Mouse (Mus musculus) layer of hippocampus, adult 8-10 months (tissue): ENCODE measurements around the gene Tmem252. TPM values are rescaled to one million over a fixed set of nuclear protein-coding genes. Genes with fewer than 3 reads are reported as not detected.
"Not testable (repeated sequence)": the region's sequence is repeated elsewhere in the genome, so short reads cannot be mapped to it uniquely, and the experiment has no call there.

ENCODE experiments used
- DNase-seq, 2 experiments: peaks; one replicate each; pipeline ENCODE4 v3.0.0; 2022; ENCODE audit warnings: low spot score in 2 of 2
- total RNA-seq, 4 experiments: library from RNA; stranded (reverse); gene quantifications; 2 replicates each; pipeline ENCODE4 v1.2.4; 2022

Gene Tmem252
- total RNA-seq, 4 experiments from 2014 or later = 0.12 to 0.49 (median 0.39) TPM

DNA sequence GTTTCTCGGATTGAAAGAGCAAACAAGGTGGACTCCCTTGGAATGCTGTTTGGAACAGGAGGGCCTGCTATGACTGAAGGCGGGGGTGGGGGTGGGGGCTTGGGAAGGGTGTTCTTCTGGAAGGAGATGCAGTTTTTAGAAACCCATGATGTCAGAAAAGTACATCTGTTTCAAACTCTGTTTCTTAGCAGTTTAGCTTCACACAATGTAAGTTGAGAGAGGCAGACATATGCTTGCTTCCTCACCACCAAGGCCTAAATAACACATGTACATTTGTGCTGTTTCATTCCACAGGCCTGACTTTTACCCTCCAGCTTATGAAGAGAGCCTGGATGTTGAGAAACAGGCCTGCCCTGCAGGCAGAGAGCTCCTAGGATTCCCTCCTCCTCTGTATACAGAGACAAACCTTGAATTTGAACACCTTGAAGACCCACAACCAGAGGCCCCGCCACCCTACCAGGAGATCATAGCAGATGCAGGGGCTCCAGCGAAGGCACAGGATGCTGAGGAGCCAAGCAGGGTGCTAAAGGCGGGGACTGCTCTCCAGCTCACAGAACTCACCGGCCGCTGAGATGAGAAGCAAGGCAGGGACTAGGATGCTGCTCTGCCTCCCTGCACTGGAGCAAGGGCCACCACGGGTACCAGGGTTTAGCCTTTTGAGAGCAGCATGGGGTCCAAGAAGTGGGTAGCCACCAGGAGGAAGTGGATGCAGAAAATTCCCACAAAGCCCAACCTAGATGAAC is 3.6 kb downstream of the Tmem252 start:
- DNase-seq = no peak

DNA sequence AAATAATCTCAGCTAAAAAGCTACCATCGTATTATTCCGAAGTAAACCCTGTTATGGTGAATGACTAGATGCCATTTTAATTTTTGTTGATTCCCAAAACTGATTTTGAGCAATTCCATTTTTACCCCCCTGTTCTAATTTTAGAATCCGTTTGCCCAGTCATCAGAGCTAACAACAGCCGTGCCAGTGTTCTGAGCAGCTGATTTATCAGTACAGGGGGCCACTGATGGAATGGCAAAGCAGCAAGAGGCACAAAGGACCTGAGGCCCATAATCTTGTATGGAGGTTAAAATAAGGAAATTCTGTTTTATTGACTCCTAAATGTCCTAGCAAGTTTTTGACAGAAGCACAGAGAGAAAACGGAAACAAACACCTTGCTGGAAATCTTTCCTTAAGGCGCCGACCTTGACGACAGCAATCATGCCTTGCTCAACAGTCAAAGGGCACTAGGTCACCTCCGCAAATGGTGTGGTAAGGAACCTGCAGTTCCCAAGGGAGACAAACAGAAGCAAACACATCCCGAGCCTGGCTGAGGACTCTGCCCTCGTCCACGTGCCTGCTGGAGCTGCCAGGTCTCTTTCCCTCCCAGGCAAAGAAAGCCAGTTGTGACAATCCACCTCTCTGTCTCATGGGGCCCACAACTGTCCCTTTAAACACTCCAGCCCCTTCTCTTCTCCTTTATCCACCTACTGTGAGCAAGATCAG is 9.4 kb downstream of the Tmem252 start:
- no peak for DNase-seq

DNA sequence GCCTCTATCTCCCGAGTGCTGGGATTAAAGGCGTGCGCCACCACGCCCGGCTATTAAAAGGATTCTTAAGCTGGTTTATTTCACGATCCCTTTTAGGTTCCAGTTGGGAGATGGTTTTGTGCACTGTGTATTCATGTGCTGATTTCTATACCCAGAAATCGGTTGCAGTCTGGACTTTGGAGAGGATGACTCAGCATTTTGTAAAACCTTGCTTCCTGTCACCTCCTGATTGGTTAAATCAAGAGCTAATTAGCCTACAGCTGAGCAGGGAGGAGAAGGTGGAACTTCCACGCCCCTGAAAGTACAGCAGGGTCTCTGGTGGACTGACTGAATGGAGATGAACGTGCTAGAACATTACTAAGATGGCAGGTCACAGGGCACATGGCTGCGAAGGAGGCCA is 12.6 kb downstream of the Tmem252 start:
- DNase-seq = no peak

DNA sequence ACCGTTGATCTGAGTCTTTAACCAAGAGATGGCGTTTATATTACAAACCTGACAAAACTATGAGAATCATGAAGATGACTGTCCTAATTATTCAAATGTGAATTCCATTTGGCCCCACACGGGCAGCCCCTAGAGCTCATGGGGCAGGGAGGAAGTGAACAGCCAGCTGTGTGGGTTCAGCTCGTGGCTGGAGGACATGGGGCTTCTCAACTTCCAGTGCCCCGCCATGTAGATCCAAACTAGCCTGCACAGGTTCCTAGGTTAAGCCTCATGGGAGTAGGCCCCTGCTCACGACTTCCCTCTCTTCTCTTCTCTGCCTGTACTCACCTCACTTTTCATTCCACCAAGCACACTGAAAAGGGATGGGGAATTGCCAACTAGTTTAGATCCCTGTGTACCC is 14.5 kb downstream of the Tmem252 start:
- no peak for DNase-seq

DNA sequence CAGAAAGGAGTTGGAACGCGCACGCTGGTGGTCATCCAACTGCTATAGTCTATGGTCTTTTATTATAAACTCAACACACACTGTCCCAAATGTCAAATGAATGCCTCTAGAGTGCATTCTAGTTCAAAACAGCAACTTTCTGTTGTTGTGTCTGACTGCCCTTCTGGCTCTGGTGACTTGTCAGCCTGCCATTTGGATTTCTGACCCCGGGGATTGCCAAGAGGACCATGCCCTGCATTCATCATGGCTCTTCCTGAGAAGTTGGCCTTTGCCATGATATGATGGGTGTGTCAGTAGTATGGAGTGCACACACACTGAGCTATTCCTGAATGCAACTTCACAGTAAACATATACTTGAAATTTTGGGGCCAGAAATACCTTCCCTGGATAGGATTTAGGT is 15.7 kb downstream of the Tmem252 start:
- DNase-seq = no peak

DNA sequence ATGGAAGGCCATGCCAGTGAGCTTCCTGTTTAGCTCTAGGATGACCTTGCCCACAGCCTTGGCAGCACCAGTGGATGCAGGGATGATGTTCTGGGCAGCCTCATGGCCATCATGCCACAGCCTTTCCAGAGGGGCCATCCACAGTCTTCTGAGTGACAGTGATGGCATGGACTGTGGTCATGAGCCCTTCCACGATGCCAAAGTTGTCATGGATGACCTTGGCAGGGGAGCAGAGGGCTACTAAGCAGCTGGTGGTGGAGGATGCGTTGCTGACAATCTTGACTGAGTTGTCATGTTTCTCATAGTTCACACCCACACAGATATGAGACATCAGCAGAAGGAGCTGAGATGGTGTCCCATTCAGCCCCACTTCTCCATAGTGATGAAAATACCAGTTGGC is 18.9 kb downstream of the Tmem252 start:
- no peak for DNase-seq

DNA sequence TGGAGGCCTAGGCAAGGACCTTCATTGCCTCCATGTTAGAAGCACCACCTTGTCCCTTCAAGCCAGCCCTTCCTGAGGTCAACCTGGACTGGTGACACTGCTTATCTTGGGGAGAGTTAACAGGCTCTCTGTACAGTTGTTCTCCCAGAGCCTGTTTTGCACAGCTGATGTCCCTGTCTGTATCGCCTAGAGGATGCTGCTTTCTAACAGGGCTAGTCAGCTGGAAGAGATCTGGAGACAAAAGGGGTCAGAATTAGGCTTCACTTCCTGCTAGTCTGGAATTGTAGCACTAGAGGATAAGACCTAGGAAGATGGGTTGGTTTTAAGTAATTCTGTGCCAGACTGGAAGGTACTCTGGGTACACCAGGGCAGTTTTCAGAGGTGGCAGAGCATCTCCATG is 24.1 kb downstream of the Tmem252 start:
- DNase-seq = no peak

DNA sequence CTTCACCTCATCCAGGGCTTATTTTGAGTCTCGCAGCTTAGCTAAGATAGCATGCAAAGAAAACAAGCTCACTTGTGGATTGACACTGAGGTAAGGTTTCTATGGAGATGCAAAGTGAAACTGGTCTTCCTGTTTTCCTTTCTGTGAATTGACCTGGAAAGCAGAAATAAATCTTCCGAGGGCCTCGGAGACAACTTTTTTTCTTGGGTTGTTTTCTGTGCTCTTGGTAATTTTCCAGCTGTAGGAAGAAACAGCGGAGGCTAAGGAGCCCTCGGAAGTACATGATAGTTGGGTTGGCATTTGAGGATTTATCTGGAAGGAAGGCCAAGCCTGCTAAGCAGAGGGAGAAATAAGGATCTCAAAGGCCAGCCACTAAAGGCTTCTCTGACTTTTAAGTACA is 24.8 kb downstream of the Tmem252 start:
- DNase-seq = no peak

DNA sequence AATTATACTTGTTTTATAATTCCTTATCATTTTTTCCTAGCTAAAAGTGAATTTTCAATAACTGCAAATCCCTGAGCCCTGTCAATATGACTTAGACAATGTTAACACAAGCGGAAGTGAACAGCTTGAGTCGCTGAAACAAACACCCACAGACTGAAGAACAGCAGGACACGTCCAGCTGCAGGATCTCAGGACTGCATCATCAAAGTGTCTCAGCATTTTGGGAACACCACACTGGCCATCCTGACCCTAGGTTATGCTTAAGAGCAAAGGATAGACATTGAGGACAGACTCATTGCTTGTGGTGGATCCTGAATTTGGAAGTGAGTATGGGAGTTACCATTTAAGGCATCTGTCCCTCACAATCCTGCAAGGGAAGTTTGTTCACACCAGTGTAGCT is 25.4 kb downstream of the Tmem252 start:
- DNase-seq = peak in 1 of 2 experiments; percentile 24

DNA sequence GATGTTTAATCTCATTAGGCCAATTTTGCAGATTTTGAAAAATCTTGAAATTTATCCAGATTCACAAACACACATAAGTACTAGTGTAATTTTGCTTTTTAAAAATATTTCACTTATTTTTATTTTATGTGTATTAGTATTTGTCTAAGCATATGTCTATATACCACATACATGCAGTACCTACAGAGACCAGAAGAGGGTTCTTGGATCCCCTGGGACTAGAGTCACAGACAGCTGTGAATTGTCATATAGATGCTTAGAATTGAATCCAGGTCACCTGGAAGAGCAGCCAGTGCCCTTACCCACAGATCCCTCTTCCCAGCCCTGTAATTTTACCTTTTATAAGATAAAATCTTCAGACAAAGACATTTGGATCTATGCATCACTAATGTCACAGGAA is 26.1 kb downstream of the Tmem252 start:
- DNase-seq = no peak

DNA sequence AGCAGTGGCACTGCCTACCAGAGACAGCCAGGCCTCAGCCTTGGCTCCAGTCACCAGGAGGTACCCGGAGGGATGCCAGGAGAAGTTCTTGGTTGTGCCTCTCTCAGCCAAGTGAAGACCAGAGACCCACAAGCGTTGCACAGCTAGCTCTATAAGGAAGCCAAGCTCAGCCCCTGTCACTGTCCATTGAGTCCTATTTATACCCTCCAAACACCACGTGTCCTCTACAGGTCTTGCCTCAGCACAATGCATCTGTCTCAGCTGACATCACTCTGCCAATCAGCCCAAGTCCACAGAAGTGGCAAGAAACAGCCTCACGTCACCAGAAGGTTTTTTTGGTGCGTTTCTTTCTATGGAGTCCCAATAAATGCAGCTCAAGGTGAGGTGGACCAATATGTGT is 26.9 kb downstream of the Tmem252 start:
- DNase-seq = no peak

DNA sequence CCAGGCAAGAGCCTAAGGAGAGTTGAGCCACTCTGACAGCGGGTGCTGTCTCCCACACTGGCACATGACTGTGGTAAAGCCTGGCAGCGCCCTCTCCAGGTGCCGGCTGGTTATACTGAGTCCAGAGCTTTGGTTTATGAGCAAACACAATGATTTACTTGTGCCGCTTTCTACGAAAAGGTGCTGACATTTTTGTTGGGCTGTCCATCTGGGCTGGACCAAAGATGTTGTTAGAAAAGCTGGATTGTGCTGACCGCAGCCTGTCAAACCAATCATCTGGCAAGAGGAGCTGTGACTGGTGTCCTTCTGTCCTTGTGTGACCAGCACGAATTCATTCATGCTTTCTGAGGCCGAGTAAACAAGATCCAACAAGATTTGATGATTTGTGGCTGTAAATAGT is 27.9 kb downstream of the Tmem252 start:
- no peak for DNase-seq

DNA sequence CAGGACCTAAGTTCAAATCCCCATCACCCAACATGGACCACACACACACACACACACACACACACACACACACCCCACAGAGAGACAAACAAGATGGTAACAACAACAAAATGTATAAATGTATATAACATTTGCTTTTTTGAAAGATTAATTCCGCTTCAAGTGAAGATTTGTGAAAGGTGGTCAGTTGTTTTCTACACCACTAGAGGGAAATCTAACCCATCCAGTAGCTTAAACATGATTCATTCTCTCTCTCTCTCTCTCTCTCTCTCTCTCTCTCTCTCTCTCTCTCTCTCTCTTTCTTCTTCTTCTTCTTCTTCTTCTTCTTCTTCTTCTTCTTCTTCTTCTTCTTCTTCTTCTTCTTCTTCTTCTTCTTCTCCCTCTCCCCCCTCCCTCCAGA is 29.4 kb downstream of the Tmem252 start:
- DNase-seq = not testable (repeated sequence)

DNA sequence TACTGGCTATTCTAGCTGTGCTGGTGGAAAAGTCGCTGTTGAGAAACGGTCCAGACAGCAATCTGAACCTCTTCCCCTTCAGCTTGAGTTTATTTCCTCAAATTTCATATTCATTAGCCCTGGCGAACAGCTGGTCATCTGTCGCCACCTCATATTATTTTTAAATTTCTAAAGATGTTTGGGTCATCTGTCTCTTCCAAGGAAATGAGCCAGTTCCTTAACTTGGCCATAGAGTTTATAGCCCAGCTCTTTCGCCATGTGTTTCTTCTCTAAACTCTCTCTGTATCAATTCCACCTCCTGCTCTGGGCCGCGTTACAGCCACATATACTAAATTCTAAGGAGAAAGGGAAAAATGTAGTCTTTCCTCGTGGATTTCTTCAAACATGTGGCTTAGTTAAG is 29.9 kb downstream of the Tmem252 start:
- no peak for DNase-seq

DNA sequence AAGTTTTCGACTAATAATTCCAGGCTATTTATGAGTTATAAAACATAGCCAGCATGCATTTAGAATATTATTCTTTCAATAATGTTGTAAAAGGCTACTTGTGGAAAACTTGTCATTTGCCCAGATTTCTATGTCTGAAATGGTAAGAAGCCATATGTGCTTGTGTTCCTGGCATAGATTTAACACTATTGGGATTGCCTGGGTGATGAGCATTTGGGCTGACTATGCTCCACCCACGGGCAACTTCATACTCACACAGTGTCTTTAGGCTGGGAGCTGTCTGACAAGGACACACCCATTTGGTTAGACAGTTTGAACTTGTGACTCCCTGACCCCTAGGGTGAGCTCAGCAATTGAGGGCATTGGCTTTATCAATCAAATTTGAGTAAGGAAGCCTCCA is 30.5 kb downstream of the Tmem252 start:
- DNase-seq = peak; percentile 31 to 39

DNA sequence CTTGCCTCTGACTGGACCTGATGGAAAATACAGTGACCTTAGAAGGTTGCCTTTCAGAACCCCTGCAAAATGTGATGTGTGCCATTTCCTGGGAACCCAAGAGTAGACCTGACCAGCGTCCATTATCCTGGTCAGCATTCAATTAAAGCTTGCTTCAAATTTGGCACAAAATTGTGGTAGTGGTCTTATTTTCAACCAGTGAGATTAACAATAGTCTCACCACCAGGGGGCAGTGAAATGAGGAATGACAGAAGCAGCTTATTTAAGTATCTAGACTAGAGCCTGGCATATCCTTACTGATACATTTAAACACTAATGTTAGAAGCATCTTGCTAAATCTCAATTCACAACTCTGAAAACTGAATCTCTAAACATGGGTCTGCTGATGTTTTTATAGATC is 31.6 kb downstream of the Tmem252 start:
- DNase-seq = no peak

DNA sequence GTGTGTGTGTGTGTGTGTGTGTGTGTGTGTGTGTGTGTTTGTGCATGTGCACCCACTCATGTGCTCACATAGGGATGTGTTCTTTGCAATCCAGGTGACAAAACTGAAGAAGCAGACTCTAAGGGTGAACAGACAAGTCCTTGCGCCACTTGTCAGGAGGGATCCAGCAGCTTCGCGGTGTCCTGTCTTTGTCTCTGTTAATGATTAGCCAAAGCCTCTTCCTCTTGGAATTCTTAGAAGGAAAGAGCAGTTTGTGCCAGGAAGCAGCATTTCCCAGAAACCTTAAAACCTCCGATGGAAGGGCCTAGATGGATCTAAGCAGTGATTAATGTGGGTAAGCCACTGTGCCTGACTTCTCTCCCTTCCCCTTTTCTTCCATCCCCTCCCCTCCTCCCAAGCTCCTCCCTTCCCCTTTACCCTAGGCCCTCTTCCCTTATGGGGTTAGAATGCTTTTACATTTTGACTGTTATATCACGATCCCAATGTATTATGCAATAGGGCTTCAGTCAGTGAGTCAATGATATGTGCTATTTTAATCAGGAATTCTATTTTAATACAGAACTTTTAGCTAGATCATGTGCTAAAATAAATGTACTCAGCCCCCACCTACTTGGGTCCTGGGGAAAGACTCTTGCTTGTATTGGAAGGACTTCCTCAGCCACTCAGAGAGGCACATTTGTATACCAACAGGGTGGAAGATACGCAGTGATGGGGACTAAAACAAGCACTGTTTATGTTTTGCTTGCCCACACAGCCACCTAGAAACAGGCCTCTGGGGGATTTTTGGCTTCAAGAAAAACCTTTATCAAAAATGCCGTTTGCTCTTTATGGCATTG is 33.5 kb downstream of the Tmem252 start:
- DNase-seq = no peak

DNA sequence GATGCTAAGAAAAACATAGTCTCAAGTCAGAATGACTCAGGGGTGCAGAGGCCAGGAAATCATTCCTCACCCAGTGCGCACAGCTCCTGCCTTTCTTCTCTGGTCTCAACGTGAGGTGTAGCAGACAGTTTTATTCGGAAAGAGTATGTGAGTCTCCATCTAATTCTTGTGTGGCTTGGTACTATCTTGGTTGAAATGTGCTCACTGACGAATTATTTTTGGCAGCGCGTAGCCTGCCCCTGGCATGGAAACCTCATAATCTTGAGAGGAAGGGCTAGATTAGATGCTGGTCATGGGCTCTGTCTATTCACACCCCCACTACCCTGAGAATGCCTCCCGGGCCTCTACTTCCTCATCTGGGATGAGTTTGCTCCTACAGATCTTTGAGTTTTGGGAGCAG is 34.2 kb downstream of the Tmem252 start:
- no peak for DNase-seq

DNA sequence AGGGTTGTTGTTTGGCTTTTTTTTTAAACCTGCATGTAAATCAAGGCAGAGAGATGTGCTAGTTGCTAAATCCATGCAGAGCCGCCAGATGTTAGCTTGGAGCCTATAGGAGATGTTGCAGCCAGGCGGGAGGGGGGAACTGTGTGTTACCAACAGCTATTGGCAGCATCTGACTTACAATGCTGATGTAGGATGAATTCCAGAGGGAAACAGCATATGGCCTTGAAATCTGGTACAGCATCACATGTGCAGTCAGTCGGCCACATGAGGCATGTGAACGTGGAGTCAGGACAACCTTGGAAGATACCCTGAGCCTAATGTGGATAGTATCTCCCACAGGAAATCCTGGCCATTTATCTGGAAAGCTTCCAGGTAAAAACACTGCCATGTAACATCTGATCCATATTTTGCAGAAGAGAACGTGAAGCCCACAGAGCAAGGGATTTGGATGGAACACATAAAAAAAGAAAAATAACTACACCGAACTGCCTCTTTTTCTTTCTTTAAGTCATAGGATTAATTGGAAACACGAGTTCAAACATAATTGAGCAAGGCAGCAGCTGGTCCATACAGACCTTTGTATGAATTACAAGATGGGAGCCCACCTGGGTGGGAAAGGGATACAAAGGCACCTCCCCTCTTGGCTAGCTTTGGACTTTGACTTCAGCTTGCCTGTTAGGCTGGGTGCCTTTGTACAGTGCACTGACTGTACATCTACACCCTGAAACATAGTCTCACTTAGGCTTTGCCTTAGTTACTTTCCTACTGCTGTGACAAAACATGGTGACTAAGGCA is 42.7 kb downstream of the Tmem252 start:
- peak; percentile 59 to 63 for DNase-seq

DNA sequence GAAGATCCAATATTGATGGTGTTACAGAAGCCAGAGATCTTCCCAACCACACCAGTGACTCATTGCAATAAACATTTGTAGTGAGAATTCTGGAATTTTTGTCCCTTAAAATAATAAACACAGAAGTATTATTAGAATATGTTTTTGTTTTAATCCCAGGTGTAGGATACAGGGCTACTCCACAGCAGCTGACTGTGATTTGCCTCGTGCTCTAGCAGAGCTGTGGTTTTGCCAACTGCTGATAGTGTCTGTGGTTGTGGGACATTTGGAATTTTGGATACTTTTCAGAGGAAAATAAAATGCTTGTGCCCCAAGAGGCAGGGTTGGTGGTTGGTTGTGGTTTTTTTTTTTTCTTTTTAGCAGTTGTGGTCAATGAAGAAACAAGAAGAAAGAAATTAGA is 44.2 kb downstream of the Tmem252 start:
- no peak for DNase-seq

DNA sequence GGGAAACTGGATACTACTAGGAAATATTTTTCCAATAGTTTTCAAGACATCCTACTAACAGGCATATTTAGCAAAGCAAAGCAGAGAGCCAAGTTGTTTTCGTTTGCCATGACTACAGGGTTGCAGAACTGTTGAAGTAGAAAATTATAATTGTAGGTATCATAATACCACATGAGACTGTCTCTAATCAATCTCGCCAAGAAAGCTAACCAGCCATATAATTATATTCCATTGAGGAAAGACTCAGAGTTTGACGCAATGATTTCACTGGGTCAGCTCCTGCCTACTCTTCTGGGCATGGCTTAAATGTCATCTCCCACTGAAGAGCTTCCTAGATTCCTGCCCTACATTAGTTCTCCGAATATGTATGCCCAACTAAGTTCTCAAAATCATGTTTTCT is 45.7 kb downstream of the Tmem252 start:
- no peak for DNase-seq
